Mouse (Mus musculus): ENCODE measurements around the gene Rnd2. TPM values are rescaled to one million over a fixed set of nuclear protein-coding genes. Genes with fewer than 3 reads are reported as not detected.
A peak's percentile ranks its signal among the peaks of the same experiment; 100 is the strongest.

Rnd2 gene
- polyA plus RNA-seq, 1 experiment: 3.2 TPM

GRCm38 (mm10) chr11:101420148-101420547 is 44.7 kb upstream of the Rnd2 start:
- WGBS: 78% methylated on average over 5 of the region's 5 CpGs
- no peaks in the 10 kb centered on the region for H3K27me3 ChIP-seq (ENCODE audit: control insufficient read depth, insufficient read depth, low read length)
- TF ChIP-seq CTCF (IDR thresholded peaks at IDR 0.05; ENCODE audit: extremely low read depth, insufficient read depth, insufficient read length, insufficient replicate concordance) (no peak), POLR2A (IDR thresholded peaks at IDR 0.05; ENCODE audit: low read depth, low read length) (no peak)
- no peak overlapping the region for H3K27ac ChIP-seq (ENCODE audit: insufficient read depth, low read length)
- peaks cover 11% of the 10 kb centered on the region; the same call in 1 of the 2 replicates for H3K4me1 ChIP-seq (ENCODE audit: control insufficient read depth, insufficient read depth, insufficient read length)
- H3K36me3 ChIP-seq (ENCODE audit: control insufficient read depth, insufficient read depth, low read length): no peaks in the 10 kb centered on the region
- H3K4me3 ChIP-seq (ENCODE audit: extremely low read depth, insufficient read depth, insufficient read length): no peak overlapping the region
- no peak for DNase-seq (ENCODE audit: low read depth in 1 of 2, low spot score in 2 of 2)

- DNase-seq (ENCODE audit: low read depth in 1 of 2, low spot score in 2 of 2): no peak
- H3K4me3 ChIP-seq (ENCODE audit: extremely low read depth, insufficient read depth, insufficient read length): peak within 1 kb of the TSS; percentile 95
- H3K27me3 ChIP-seq (ENCODE audit: control insufficient read depth, insufficient read depth, low read length): no peaks in the 10 kb centered on the region
- TF ChIP-seq POLR2A (IDR thresholded peaks at IDR 0.05; ENCODE audit: low read depth, low read length): no peak
- no peak for TF ChIP-seq CTCF (IDR thresholded peaks at IDR 0.05; ENCODE audit: extremely low read depth, insufficient read depth, insufficient read length, insufficient replicate concordance)
- 9% methylated on average over 23 of the region's 23 CpGs for WGBS
- H3K27ac ChIP-seq (ENCODE audit: insufficient read depth, low read length): peak within 1 kb of the TSS; percentile 86
- peaks cover under 1% of the 10 kb centered on the region; the same call in 1 of the 2 replicates for H3K36me3 ChIP-seq (ENCODE audit: control insufficient read depth, insufficient read depth, low read length)
- H3K4me1 ChIP-seq (ENCODE audit: control insufficient read depth, insufficient read depth, insufficient read length): peaks cover 6% of the 10 kb centered on the region
Observed at GRCm38 (mm10) chr11:101424105-101424851, 40.5 kb upstream of the Rnd2 start, which contains the start of gene Gm27029. Gene Gm27029, minus strand, starts transcription at chr11:101424796.

GRCm38 (mm10) chr11:101424925-101425813 is 39.6 kb upstream of the Rnd2 start, which contains the start of the genes Rundc1 and Ptges3l:
Gene Rundc1, plus strand, starts transcription at chr11:101425085.
Gene Ptges3l, minus strand, starts transcription at chr11:101425333.
- peak within 1 kb of the TSS; percentile 95 for H3K4me3 ChIP-seq (ENCODE audit: extremely low read depth, insufficient read depth, insufficient read length)
- H3K36me3 ChIP-seq (ENCODE audit: control insufficient read depth, insufficient read depth, low read length): peaks cover 3% of the 10 kb centered on the region
- H3K27me3 ChIP-seq (ENCODE audit: control insufficient read depth, insufficient read depth, low read length): no peaks in the 10 kb centered on the region
- peak; percentile 90 to 99 for DNase-seq (ENCODE audit: low read depth in 1 of 2, low spot score in 2 of 2)
- peaks cover 6% of the 10 kb centered on the region for H3K4me1 ChIP-seq (ENCODE audit: control insufficient read depth, insufficient read depth, insufficient read length)
- H3K27ac ChIP-seq (ENCODE audit: insufficient read depth, low read length): peak within 1 kb of the TSS; percentile 86
- TF ChIP-seq CTCF (IDR thresholded peaks at IDR 0.05; ENCODE audit: extremely low read depth, insufficient read depth, insufficient read length, insufficient replicate concordance) (peak; percentile 8; the same call in 1 of the 2 replicates), POLR2A (IDR thresholded peaks at IDR 0.05; ENCODE audit: low read depth, low read length) (peak; percentile 72)
- WGBS: under 1% methylated on average over 81 of the region's 81 CpGs

- DNase-seq (ENCODE audit: low read depth in 1 of 2, low spot score in 2 of 2): no peak
- Histone ChIP-seq H3K27me3 (ENCODE audit: control insufficient read depth, insufficient read depth, low read length) (no peaks in the 10 kb centered on the region), H3K4me1 (ENCODE audit: control insufficient read depth, insufficient read depth, insufficient read length) (peaks cover 6% of the 10 kb centered on the region), H3K27ac (ENCODE audit: insufficient read depth, low read length) (no peak overlapping the region), H3K36me3 (ENCODE audit: control insufficient read depth, insufficient read depth, low read length) (peaks cover 6% of the 10 kb centered on the region), H3K4me3 (ENCODE audit: extremely low read depth, insufficient read depth, insufficient read length) (no peak overlapping the region)
- 69% methylated on average over 8 of the region's 8 CpGs for WGBS
- TF ChIP-seq POLR2A (IDR thresholded peaks at IDR 0.05; ENCODE audit: low read depth, low read length) (no peak), CTCF (IDR thresholded peaks at IDR 0.05; ENCODE audit: extremely low read depth, insufficient read depth, insufficient read length, insufficient replicate concordance) (no peak)
Observed at GRCm38 (mm10) chr11:101426165-101426564, 38.6 kb upstream of the Rnd2 start.

GRCm38 (mm10) chr11:101431327-101431726 is 33.5 kb upstream of the Rnd2 start:
- no peak overlapping the region for H3K4me3 ChIP-seq (ENCODE audit: extremely low read depth, insufficient read depth, insufficient read length)
- no peaks in the 10 kb centered on the region for H3K27me3 ChIP-seq (ENCODE audit: control insufficient read depth, insufficient read depth, low read length)
- 91% methylated on average over 9 of the region's 9 CpGs for WGBS
- no peak for DNase-seq (ENCODE audit: low read depth in 1 of 2, low spot score in 2 of 2)
- no peak overlapping the region for H3K27ac ChIP-seq (ENCODE audit: insufficient read depth, low read length)
- peaks cover 19% of the 10 kb centered on the region for H3K36me3 ChIP-seq (ENCODE audit: control insufficient read depth, insufficient read depth, low read length)
- H3K4me1 ChIP-seq (ENCODE audit: control insufficient read depth, insufficient read depth, insufficient read length): no peaks in the 10 kb centered on the region
- TF ChIP-seq POLR2A (IDR thresholded peaks at IDR 0.05; ENCODE audit: low read depth, low read length): no peak
- TF ChIP-seq CTCF (IDR thresholded peaks at IDR 0.05; ENCODE audit: extremely low read depth, insufficient read depth, insufficient read length, insufficient replicate concordance): no peak

- Histone ChIP-seq H3K4me1 (ENCODE audit: control insufficient read depth, insufficient read depth, insufficient read length) (no peaks in the 10 kb centered on the region), H3K36me3 (ENCODE audit: control insufficient read depth, insufficient read depth, low read length) (peaks cover 19% of the 10 kb centered on the region), H3K27me3 (ENCODE audit: control insufficient read depth, insufficient read depth, low read length) (no peaks in the 10 kb centered on the region), H3K27ac (ENCODE audit: insufficient read depth, low read length) (no peak overlapping the region), H3K4me3 (ENCODE audit: extremely low read depth, insufficient read depth, insufficient read length) (no peak overlapping the region)
- no peak for DNase-seq (ENCODE audit: low read depth in 1 of 2, low spot score in 2 of 2)
- 92% methylated on average over 13 of the region's 13 CpGs for WGBS
- TF ChIP-seq CTCF (IDR thresholded peaks at IDR 0.05; ENCODE audit: extremely low read depth, insufficient read depth, insufficient read length, insufficient replicate concordance) (no peak), POLR2A (IDR thresholded peaks at IDR 0.05; ENCODE audit: low read depth, low read length) (no peak)
Observed at GRCm38 (mm10) chr11:101433396-101433795, 31.4 kb upstream of the Rnd2 start.
